Mouse (Mus musculus): ENCODE measurements at regions not wholly inside any gene's neighbourhood (a gene's known extent, or its start where the extent isn't known, plus 50 kb on each side); places are given as distances from the start of the nearest gene placed in this dataset.

DNA sequence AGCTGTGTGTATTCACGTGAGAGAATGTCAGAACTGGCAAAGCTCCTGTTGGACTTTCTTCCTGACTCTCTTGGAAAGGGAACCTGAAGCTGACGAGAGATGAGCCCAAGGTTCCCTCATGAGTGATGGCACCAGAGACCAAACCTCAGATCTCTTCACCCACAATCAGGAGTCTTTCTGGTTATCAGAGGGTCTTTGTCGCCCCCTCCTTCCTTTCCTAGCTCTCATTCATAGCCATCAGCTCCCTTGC lies 130.1 kb downstream of the Rps24 start:
- no peak overlapping the region for H3K9ac ChIP-seq (ENCODE audit: low read length)
- H3K4me3 ChIP-seq (ENCODE audit: low read depth, low read length) = no peak overlapping the region
- H3K9me3 ChIP-seq (ENCODE audit: control insufficient read depth, low read length) = no peaks in the 10 kb centered on the region
- H3K27ac ChIP-seq (replicated peaks) = no peak overlapping the region
- H3K4me1 ChIP-seq (replicated peaks; ENCODE audit: control insufficient read depth, insufficient read depth) = no peaks in the 10 kb centered on the region
- WGBS = 45% methylated on average over 3 of the region's 3 CpGs
- no peak for DNase-seq (ENCODE audit: low spot score)
- H3K4me2 ChIP-seq (replicated peaks; ENCODE audit: low read depth) = no peak overlapping the region
- no peaks in the 10 kb centered on the region for H3K27me3 ChIP-seq (ENCODE audit: control insufficient read depth, insufficient read depth, low read length)
- no peaks in the 10 kb centered on the region for H3K36me3 ChIP-seq (ENCODE audit: control insufficient read depth, insufficient read depth, low read length)
- no peak for ATAC-seq (ENCODE audit: low FRiP score, low TSS enrichment)
- TF ChIP-seq EP300 (optimal IDR thresholded peaks at IDR 0.05) = no peak
- no peak for TF ChIP-seq CTCF (IDR thresholded peaks at IDR 0.05; ENCODE audit: low read depth)

DNA sequence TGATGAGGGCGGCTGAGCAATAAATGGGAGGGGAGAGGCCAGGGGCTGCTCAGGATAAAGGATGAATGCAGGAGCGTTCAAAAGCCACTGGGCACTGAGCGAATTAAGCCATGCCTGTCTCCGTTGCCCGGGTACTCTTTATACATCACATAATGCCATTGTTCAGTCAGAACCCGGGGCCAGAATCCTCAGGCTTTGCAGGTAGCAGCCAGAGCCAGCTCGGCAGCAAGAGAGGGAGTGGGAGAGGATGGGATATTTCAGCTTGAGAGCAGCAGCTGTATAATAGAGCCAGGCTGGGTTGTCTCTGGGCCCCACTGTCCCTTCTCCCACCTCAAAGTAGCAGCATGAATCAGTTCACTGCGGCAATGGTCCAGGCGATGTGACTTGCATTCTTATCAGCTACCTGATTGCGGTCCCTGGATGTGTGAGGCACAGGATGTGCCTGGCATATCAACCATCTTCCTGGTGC lies 130.5 kb downstream of the Rps24 start:
- H3K4me1 ChIP-seq (replicated peaks; ENCODE audit: control insufficient read depth, insufficient read depth) = no peaks in the 10 kb centered on the region
- TF ChIP-seq CTCF (IDR thresholded peaks at IDR 0.05; ENCODE audit: low read depth) (no peak), EP300 (optimal IDR thresholded peaks at IDR 0.05) (no peak)
- H3K9ac ChIP-seq (ENCODE audit: low read length) = no peak overlapping the region
- H3K36me3 ChIP-seq (ENCODE audit: control insufficient read depth, insufficient read depth, low read length) = no peaks in the 10 kb centered on the region
- H3K27me3 ChIP-seq (ENCODE audit: control insufficient read depth, insufficient read depth, low read length) = no peaks in the 10 kb centered on the region
- no peak for DNase-seq (ENCODE audit: low spot score)
- H3K9me3 ChIP-seq (ENCODE audit: control insufficient read depth, low read length) = no peaks in the 10 kb centered on the region
- WGBS = 62% methylated on average over 10 of the region's 10 CpGs
- no peak for ATAC-seq (ENCODE audit: low FRiP score, low TSS enrichment)
- no peak overlapping the region for H3K4me2 ChIP-seq (replicated peaks; ENCODE audit: low read depth)
- H3K4me3 ChIP-seq (ENCODE audit: low read depth, low read length) = no peak overlapping the region
- no peak overlapping the region for H3K27ac ChIP-seq (replicated peaks)

DNA sequence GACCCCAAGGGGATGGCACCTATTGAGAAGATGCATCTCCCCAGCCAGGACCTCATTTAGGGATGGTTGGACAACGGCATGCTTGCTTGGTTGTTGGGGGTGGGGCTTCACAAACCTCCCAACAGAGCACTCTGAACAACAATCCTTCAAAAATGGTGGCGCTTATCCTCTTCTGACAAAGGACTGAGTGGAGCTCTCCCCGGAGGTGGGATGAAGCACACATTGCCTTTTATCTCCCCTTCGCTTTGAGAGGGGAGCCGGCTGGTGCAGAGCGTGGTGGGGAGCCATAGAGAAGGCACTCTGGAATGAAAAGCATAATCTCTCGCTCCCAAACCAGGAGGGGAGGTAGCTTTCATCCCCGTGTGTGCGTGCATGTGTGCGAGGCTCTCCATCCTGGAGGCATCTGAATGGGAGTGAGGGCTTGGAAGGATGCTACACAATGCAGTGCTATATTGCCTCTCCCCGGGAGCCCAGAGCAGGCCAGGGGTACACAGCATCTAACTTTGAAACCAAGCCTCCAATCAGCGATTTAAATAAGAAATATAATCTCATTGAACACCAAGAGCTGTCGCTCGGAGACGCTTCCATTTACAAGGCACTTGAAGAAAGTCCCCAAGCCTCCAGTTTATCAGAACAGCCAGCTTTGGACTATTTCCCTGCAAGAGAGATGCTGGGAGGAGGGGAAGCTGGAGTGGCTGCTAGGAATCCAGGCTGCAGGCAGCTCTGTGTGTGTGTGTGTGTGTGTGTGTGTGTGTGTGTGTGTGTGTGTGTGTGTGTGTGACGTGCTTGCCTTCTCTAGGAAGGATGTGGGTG lies 131.5 kb downstream of the Rps24 start:
- DNase-seq (ENCODE audit: low spot score) = no peak

DNA sequence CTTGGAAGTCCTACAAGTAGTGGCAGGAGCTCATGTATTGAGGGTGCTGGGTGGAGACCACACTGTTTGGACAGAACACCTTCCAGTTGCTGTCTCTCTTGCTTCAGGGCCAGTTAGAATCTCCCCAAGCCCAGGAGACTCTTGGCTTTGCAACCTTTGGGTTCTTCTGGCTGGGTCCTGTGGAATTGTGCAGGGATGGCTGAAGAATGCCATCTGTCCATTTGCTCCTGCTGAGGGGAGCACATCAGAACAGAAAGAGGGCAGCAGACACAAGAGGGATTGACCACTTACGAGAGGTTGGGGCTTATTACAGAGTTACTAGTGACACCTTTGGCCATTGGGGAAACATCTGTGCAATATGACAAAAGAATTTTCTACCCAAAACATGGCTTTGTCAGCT lies 145.1 kb downstream of the Rps24 start:
- H3K4me1 ChIP-seq (replicated peaks; ENCODE audit: control insufficient read depth, insufficient read depth) = no peaks in the 10 kb centered on the region
- ATAC-seq (ENCODE audit: low FRiP score, low TSS enrichment) (no peak), DNase-seq (ENCODE audit: low spot score) (no peak)
- H3K27ac ChIP-seq (replicated peaks) = no peak overlapping the region
- H3K9ac ChIP-seq (ENCODE audit: low read length) = no peak overlapping the region
- 70% methylated on average over 1 of the region's 1 CpGs for WGBS
- TF ChIP-seq CTCF (IDR thresholded peaks at IDR 0.05; ENCODE audit: low read depth) = no peak
- no peak for TF ChIP-seq EP300 (optimal IDR thresholded peaks at IDR 0.05)
- no peak overlapping the region for H3K4me3 ChIP-seq (ENCODE audit: low read depth, low read length)
- no peaks in the 10 kb centered on the region for H3K27me3 ChIP-seq (ENCODE audit: control insufficient read depth, insufficient read depth, low read length)
- no peaks in the 10 kb centered on the region for H3K36me3 ChIP-seq (ENCODE audit: control insufficient read depth, insufficient read depth, low read length)
- no peaks in the 10 kb centered on the region for H3K9me3 ChIP-seq (ENCODE audit: control insufficient read depth, low read length)
- H3K4me2 ChIP-seq (replicated peaks; ENCODE audit: low read depth) = no peak overlapping the region

More for the DNA sequence above, 131.5 kb downstream of the Rps24 start:
- Histone ChIP-seq H3K4me1 (replicated peaks; ENCODE audit: control insufficient read depth, insufficient read depth) (no peaks in the 10 kb centered on the region), H3K27me3 (ENCODE audit: control insufficient read depth, insufficient read depth, low read length) (no peaks in the 10 kb centered on the region), H3K9me3 (ENCODE audit: control insufficient read depth, low read length) (no peaks in the 10 kb centered on the region), H3K4me3 (ENCODE audit: low read depth, low read length) (no peak overlapping the region), H3K9ac (ENCODE audit: low read length) (no peak overlapping the region), H3K4me2 (replicated peaks; ENCODE audit: low read depth) (no peak overlapping the region), H3K36me3 (ENCODE audit: control insufficient read depth, insufficient read depth, low read length) (no peaks in the 10 kb centered on the region), H3K27ac (replicated peaks) (no peak overlapping the region)
- no peak for ATAC-seq (ENCODE audit: low FRiP score, low TSS enrichment)
- TF ChIP-seq CTCF (IDR thresholded peaks at IDR 0.05; ENCODE audit: low read depth) (no peak), EP300 (optimal IDR thresholded peaks at IDR 0.05) (no peak)
- WGBS = 65% methylated on average over 15 of the region's 16 CpGs

DNA sequence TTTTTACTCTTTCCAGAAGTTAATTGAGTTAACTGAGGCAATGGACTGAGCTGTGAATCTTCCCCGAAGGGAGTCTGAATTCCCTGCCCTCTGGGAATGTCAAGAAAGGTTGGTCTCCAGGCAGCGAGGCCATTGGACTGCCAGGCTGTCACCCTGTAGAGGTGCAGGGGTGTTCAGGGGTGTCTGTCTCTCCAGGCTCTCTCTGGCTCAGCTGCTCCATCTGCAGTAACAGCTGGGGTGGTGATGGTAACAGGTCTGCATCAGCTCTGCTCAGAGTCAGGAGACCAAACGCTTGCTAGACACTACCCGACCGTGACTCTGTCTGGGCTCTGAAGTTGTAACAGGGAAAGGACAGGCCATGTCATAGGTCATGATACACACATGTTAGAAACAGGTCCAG lies 154.9 kb downstream of the Rps24 start:
- H3K9me3 ChIP-seq (ENCODE audit: control insufficient read depth, low read length) = no peaks in the 10 kb centered on the region
- no peak overlapping the region for H3K9ac ChIP-seq (ENCODE audit: low read length)
- H3K4me1 ChIP-seq (replicated peaks; ENCODE audit: control insufficient read depth, insufficient read depth) = no peaks in the 10 kb centered on the region
- WGBS = 65% methylated on average over 5 of the region's 5 CpGs
- DNase-seq (ENCODE audit: low spot score) (no peak), ATAC-seq (ENCODE audit: low FRiP score, low TSS enrichment) (no peak)
- no peak for TF ChIP-seq EP300 (optimal IDR thresholded peaks at IDR 0.05)
- TF ChIP-seq CTCF (IDR thresholded peaks at IDR 0.05; ENCODE audit: low read depth) = no peak
- no peaks in the 10 kb centered on the region for H3K36me3 ChIP-seq (ENCODE audit: control insufficient read depth, insufficient read depth, low read length)
- H3K4me2 ChIP-seq (replicated peaks; ENCODE audit: low read depth) = no peak overlapping the region
- H3K4me3 ChIP-seq (ENCODE audit: low read depth, low read length) = no peak overlapping the region
- no peak overlapping the region for H3K27ac ChIP-seq (replicated peaks)
- no peaks in the 10 kb centered on the region for H3K27me3 ChIP-seq (ENCODE audit: control insufficient read depth, insufficient read depth, low read length)

DNA sequence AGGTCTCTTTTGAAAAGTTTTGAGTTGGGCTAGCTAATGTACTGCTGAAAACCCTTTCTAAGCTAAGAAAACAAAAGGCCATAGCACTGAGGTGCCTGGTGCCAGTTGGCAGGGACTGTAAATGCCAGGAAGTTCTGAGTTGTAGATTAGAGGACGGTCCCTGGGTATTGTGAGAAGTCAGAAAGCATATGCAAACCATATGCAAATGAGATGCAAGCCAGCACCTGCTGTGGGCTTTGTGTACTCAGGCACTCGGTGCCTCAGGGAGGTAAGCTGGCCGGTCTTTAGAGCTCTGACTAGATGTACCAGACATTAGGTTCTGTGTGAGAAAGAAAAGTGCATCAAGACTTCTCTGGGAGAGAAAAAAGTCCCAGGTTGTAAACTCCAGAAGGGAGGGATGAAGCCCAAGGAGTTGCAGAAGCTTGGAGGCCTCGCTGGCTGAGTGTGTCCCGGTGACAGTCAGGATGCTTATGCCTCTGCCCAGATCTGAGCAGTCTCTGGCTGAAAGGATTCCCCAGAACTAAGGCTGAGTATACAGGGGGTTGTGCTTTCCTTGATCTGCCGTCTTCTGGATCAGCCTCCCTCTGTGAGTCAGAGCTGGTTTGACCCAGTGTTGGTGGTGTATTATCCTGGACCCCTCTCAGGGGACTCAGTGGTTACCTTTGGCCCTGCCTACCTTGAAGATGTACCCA lies 157.3 kb downstream of the Rps24 start:
- 46% methylated on average over 6 of the region's 6 CpGs for WGBS
- Histone ChIP-seq H3K27ac (replicated peaks) (no peak overlapping the region), H3K4me3 (ENCODE audit: low read depth, low read length) (no peak overlapping the region), H3K9me3 (ENCODE audit: control insufficient read depth, low read length) (no peaks in the 10 kb centered on the region), H3K36me3 (ENCODE audit: control insufficient read depth, insufficient read depth, low read length) (no peaks in the 10 kb centered on the region), H3K4me1 (replicated peaks; ENCODE audit: control insufficient read depth, insufficient read depth) (no peaks in the 10 kb centered on the region), H3K9ac (ENCODE audit: low read length) (no peak overlapping the region), H3K27me3 (ENCODE audit: control insufficient read depth, insufficient read depth, low read length) (no peaks in the 10 kb centered on the region), H3K4me2 (replicated peaks; ENCODE audit: low read depth) (no peak overlapping the region)
- no peak for DNase-seq (ENCODE audit: low spot score)
- TF ChIP-seq EP300 (optimal IDR thresholded peaks at IDR 0.05) (no peak), CTCF (IDR thresholded peaks at IDR 0.05; ENCODE audit: low read depth) (no peak)
- ATAC-seq (ENCODE audit: low FRiP score, low TSS enrichment) = no peak

All from stomach, postnatal 0 days (tissue).